Mouse (Mus musculus) heart, postnatal 25 days (tissue): ENCODE measurements at regions not wholly inside any gene's neighbourhood (a gene's known extent, or its start where the extent isn't known, plus 50 kb on each side); places are given as distances from the start of the nearest gene placed in this dataset.

Experiments used
- DNase-seq: peaks from one replicate; pipeline ENCODE4 v3.0.0; 2022; ENCODE audit warnings: low spot score
- intact Hi-C: fragments of 180-260 bp; cut with DNase I; formaldehyde crosslinking; loops from one replicate; pipeline ENCODE4 v1.15.1; 2025

DNA sequence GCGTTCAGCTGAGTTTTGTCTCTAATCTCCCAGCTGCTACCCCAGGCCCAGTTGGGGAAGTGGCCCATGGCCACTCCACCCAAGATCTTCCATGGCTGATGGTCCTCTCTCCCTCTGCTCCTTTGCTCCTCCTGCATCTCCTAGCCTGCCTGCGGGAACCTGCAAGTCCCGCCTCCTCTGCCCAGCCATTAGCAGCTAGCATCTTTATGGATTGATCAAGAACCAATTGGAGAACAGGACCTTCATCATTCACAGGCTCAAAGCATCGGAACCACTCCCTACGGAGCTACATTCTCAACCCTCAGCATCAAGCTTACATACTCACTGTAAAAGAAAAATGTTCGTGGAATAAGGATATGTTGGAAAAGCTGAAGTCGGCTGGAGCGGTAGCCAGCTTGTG lies 52.5 kb upstream of the Arid2 start:
- intact Hi-C loops = no loop called here
- no peak for DNase-seq
